Mouse (Mus musculus) myocyte (in vitro differentiated cells): ENCODE measurements around the gene Ppp6r2. TPM values are rescaled to one million over a fixed set of nuclear protein-coding genes. Genes with fewer than 3 reads are reported as not detected.

ENCODE experiments used
- H3K27me3 ChIP-seq: one replicate; pipeline ENCODE4 v1.6.1; 2011; ENCODE audit not compliant: control insufficient read depth, insufficient read depth, insufficient read length
- H3K36me3 ChIP-seq: one replicate; pipeline ENCODE4 v1.6.1; 2011; ENCODE audit not compliant: control insufficient read depth, insufficient read depth
- H3K4me2 ChIP-seq: one replicate; pipeline ENCODE4 v1.6.1; 2011; ENCODE audit warnings: low read depth, control low read depth
- H3K4me3 ChIP-seq: one replicate; pipeline ENCODE4 v1.5.1; 2011; ENCODE audit warnings: mild to moderate bottlenecking, control low read depth, moderate library complexity
- H3K79me2 ChIP-seq: one replicate; pipeline ENCODE4 v1.6.1; 2011; ENCODE audit not compliant: control insufficient read depth, insufficient read depth
- H3ac ChIP-seq: one replicate; pipeline ENCODE4 v1.6.1; 2011; ENCODE audit not compliant: control insufficient read depth, insufficient read length
- CEBPB ChIP-seq: IDR thresholded peaks from 2 replicates; pipeline ENCODE4 v1.6.1; 2011; ENCODE audit warnings: mild to moderate bottlenecking, moderate library complexity; ENCODE audit not compliant: poor library complexity, insufficient read depth, severe bottlenecking
- E2F4 ChIP-seq: IDR thresholded peaks from one replicate; pipeline ENCODE4 v1.6.1; 2011; ENCODE audit warnings: mild to moderate bottlenecking, control low read depth, moderate library complexity; ENCODE audit not compliant: insufficient read depth
- MAX ChIP-seq: IDR thresholded peaks from one replicate; pipeline ENCODE4 v1.6.1; 2011; ENCODE audit warnings: low read depth, mild to moderate bottlenecking, control low read depth
- MYOD1 ChIP-seq, 3 experiments: IDR thresholded peaks; one replicate each; pipeline ENCODE4 v1.6.1; 2011; ENCODE audit warnings: control low read depth in 2 of 3, low read depth in 2 of 3, mild to moderate bottlenecking in 2 of 3, moderate library complexity in 1 of 3; ENCODE audit not compliant: insufficient read length in 2 of 3, control insufficient read depth in 1 of 3
- MYOG ChIP-seq, 3 experiments: IDR thresholded peaks; one replicate each; pipeline ENCODE4 v1.6.1; 2011; ENCODE audit warnings: control low read depth in 2 of 3, low read depth in 2 of 3, mild to moderate bottlenecking in 2 of 3; ENCODE audit not compliant: insufficient read length in 2 of 3, control insufficient read depth in 1 of 3, insufficient read depth in 1 of 3
- POLR2A ChIP-seq: IDR thresholded peaks from one replicate; pipeline ENCODE4 v1.6.1; 2011; ENCODE audit warnings: low read depth, mild to moderate bottlenecking, control low read depth, moderate library complexity; ENCODE audit not compliant: insufficient read length
- POLR2AphosphoS2 ChIP-seq: IDR thresholded peaks from one replicate; pipeline ENCODE4 v1.6.1; 2011; ENCODE audit warnings: low read depth, control low read depth; ENCODE audit not compliant: insufficient read length
- REST ChIP-seq: IDR thresholded peaks from one replicate; pipeline ENCODE4 v1.6.1; 2011; ENCODE audit warnings: mild to moderate bottlenecking, control low read depth, moderate library complexity; ENCODE audit not compliant: insufficient read depth, insufficient read length
- SRF ChIP-seq: IDR thresholded peaks from one replicate; pipeline ENCODE4 v1.6.1; 2011; ENCODE audit warnings: low read depth; ENCODE audit not compliant: control insufficient read depth, insufficient read length
- TCF12 ChIP-seq: IDR thresholded peaks from one replicate; pipeline ENCODE4 v1.6.1; 2011; ENCODE audit warnings: mild to moderate bottlenecking, control low read depth; ENCODE audit not compliant: poor library complexity, insufficient read depth, severe bottlenecking
- TCF3 ChIP-seq: IDR thresholded peaks from one replicate; pipeline ENCODE4 v1.6.1; 2011; ENCODE audit warnings: low read depth, control low read depth; ENCODE audit not compliant: insufficient read length
- USF1 ChIP-seq: IDR thresholded peaks from one replicate; pipeline ENCODE4 v1.6.1; 2011; ENCODE audit warnings: low read depth, mild to moderate bottlenecking, control low read depth, moderate library complexity
- polyA plus RNA-seq: library from polyadenylated mRNA; unstranded; fragments of >200 nt; fragmentation: generic; extraction: Trizol; gene quantifications from one replicate; pipeline ENCODE4 v1.2.1, GENCODE M21; 2012; ENCODE audit warnings: missing spikeins

The Ppp6r2 gene
- polyA plus RNA-seq, 1 experiment, result 43.6 TPM

GRCm38 (mm10) chr15:89297695-89298094, 86.3 kb downstream of the Ppp6r2 start:
- H3K27me3 ChIP-seq, result no peaks in the 10 kb centered on the region
- no peaks in the 10 kb centered on the region for H3K79me2 ChIP-seq
- peaks cover 58% of the 10 kb centered on the region for H3K36me3 ChIP-seq
- no peak overlapping the region for H3K4me2 ChIP-seq
- no peak overlapping the region for H3ac ChIP-seq
- TF ChIP-seq MAX (no peak), USF1 (no peak), MYOG (IDR thresholded peaks at IDR 0.05; ENCODE audit: control insufficient read depth in 1 of 3, insufficient read depth in 1 of 3, insufficient read length in 2 of 3, low read depth in 2 of 3) (no peak), TCF12 (no peak), CEBPB (no peak), E2F4 (no peak), MYOD1 (IDR thresholded peaks at IDR 0.05; ENCODE audit: control insufficient read depth in 1 of 3, insufficient read length in 2 of 3, low read depth in 2 of 3) (no peak), SRF (no peak), REST (no peak), POLR2AphosphoS2 (no peak), POLR2A (no peak), TCF3 (no peak)
- no peak overlapping the region for H3K4me3 ChIP-seq

GRCm38 (mm10) chr15:89300180-89300579, 88.8 kb downstream of the Ppp6r2 start:
- H3K79me2 ChIP-seq, result peaks cover 7% of the 10 kb centered on the region
- no peak overlapping the region for H3ac ChIP-seq
- H3K36me3 ChIP-seq, result peaks cover 73% of the 10 kb centered on the region
- no peaks in the 10 kb centered on the region for H3K27me3 ChIP-seq
- H3K4me2 ChIP-seq, result no peak overlapping the region
- TF ChIP-seq REST, result peak; percentile 1
- TF ChIP-seq CEBPB, result no peak
- TF ChIP-seq TCF3, result no peak
- TF ChIP-seq SRF, result no peak
- no peak for TF ChIP-seq E2F4
- peak; percentile 58 for TF ChIP-seq POLR2AphosphoS2
- H3K4me3 ChIP-seq, result no peak overlapping the region

- Histone ChIP-seq H3K4me2 (no peak overlapping the region), H3K4me3 (no peak overlapping the region), H3K27me3 (no peaks in the 10 kb centered on the region), H3ac (no peak overlapping the region), H3K36me3 (peaks cover 74% of the 10 kb centered on the region), H3K79me2 (peaks cover 12% of the 10 kb centered on the region)
- TF ChIP-seq MAX, result no peak
- TF ChIP-seq POLR2A, result no peak
- TF ChIP-seq TCF12, result no peak
- TF ChIP-seq USF1, result no peak
- no peak for TF ChIP-seq E2F4
- TF ChIP-seq REST, result no peak
- no peak for TF ChIP-seq SRF
- no peak for TF ChIP-seq TCF3
- no peak for TF ChIP-seq MYOD1 (IDR thresholded peaks at IDR 0.05; ENCODE audit: control insufficient read depth in 1 of 3, insufficient read length in 2 of 3, low read depth in 2 of 3)
Observed at GRCm38 (mm10) chr15:89300600-89300999, 89.2 kb downstream of the Ppp6r2 start.

- Histone ChIP-seq H3ac (no peak overlapping the region), H3K4me3 (no peak overlapping the region), H3K36me3 (peaks cover 50% of the 10 kb centered on the region), H3K4me2 (no peak overlapping the region), H3K79me2 (peaks cover 65% of the 10 kb centered on the region), H3K27me3 (no peaks in the 10 kb centered on the region)
- TF ChIP-seq USF1 (no peak), REST (no peak), POLR2A (no peak), CEBPB (no peak), MYOD1 (IDR thresholded peaks at IDR 0.05; ENCODE audit: control insufficient read depth in 1 of 3, insufficient read length in 2 of 3, low read depth in 2 of 3) (no peak), TCF3 (no peak), SRF (no peak), TCF12 (no peak), E2F4 (no peak), MYOG (IDR thresholded peaks at IDR 0.05; ENCODE audit: control insufficient read depth in 1 of 3, insufficient read depth in 1 of 3, insufficient read length in 2 of 3, low read depth in 2 of 3) (no peak), MAX (no peak), POLR2AphosphoS2 (no peak)
Observed at GRCm38 (mm10) chr15:89305966-89306365, 94.6 kb downstream of the Ppp6r2 start.

- no peak overlapping the region for H3K4me3 ChIP-seq
- TF ChIP-seq POLR2A (no peak), MYOG (IDR thresholded peaks at IDR 0.05; ENCODE audit: control insufficient read depth in 1 of 3, insufficient read depth in 1 of 3, insufficient read length in 2 of 3, low read depth in 2 of 3) (peak in 1 of 3 experiments; percentile 2), MAX (no peak), TCF12 (no peak), USF1 (no peak)
- peaks cover 35% of the 10 kb centered on the region for H3K36me3 ChIP-seq
- no peak overlapping the region for H3ac ChIP-seq
- no peak overlapping the region for H3K4me2 ChIP-seq
- no peaks in the 10 kb centered on the region for H3K27me3 ChIP-seq
- H3K79me2 ChIP-seq, result peaks cover 80% of the 10 kb centered on the region
Observed at GRCm38 (mm10) chr15:89307461-89307860, 96.1 kb downstream of the Ppp6r2 start.
